Mouse (Mus musculus): ENCODE data around the gene Pomt2. TPM values are rescaled to one million over a fixed set of nuclear protein-coding genes. Genes with fewer than 3 reads are reported as not detected.
A peak's percentile ranks its signal among the peaks of the same experiment; 100 is the strongest.

Gene Pomt2
- total RNA-seq, 1 experiment from 2014 or later, result 13.2 TPM

DNA sequence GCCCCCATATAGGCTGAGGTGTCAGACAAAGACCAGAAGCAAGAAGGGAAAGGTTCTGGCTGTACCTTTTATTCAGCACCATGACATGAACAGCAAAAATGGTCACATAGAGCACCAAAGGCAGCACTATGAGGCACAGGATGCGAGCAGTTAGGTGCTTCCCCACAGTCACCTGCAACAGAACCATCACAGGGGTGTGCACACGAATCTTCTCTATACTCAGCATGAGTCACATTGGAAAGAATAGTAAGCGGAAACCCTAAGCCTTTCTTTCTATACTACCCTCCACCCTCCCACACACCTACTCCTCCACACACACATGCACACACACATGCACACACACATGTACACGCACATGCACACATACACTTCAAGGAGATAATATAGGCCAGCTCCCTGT, 17.5 kb downstream of the Pomt2 start:
- no peak for DNase-seq

GRCm38 (mm10) chr12:87127256-87127655, 20.5 kb downstream of the Pomt2 start:
- DNase-seq, result no peak

DNA sequence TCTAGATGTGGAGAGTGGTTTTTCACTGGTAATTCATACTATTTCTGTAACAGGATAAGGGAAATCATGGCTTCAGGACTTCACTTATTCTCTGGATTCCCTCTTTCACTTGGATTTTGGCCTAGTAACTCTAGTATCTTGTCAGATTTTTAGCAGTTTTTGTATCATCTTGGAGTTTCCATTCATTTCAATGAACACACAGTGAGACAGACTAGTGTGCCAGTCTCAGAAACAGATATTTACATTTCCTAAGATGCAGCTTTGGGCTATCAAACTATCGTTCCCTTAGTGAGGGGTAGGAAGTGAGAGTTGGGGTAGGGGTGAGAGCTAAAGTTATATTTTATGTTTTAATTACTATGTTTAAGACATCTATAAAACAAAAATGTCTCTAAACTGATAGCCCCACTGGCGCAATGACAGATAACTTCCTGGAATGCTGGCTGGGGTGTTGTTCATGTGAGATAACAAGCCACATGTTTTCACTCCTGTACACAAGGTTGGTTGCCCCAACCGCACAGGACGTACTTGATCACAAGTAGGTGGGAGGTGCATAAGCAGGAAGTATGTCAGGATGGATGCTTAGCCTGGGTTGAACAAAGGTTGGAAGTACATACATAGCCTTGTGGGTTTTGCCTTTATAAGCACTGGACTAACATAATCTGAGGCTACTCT, 25.7 kb downstream of the Pomt2 start:
- DNase-seq, result no peak

- no peak for DNase-seq
These were observed 40.3 kb downstream of the Pomt2 start for GRCm38 (mm10) chr12:87107357-87107977.

DNA sequence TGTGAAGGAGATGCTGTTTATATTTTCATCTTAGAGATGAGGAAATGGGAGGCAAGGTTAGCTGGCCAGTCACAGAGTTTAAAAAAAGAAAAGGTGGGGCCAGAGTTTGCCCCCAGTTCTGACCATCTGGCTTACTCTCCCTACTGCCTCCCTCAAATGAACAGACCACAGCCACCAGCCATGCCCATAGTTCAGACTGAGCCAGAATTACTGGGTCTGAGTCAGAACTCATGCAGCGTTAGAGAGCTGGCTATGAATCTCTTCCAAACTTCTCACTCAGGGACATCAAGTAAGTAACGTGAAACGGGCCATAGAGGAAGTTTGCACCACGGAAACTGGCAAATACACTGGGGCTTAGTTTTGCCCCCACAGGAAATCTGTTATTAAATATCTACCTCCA, 43.0 kb downstream of the Pomt2 start:
- no peak for DNase-seq

GRCm38 (mm10) chr12:87103471-87103870, 44.3 kb downstream of the Pomt2 start:
- DNase-seq, result no peak

- no peak for DNase-seq
These were observed 45.6 kb downstream of the Pomt2 start, which contains the start of gene Ngb for GRCm38 (mm10) chr12:87102165-87102631. Gene Ngb, minus strand, starts transcription at chr12:87102539.

DNA sequence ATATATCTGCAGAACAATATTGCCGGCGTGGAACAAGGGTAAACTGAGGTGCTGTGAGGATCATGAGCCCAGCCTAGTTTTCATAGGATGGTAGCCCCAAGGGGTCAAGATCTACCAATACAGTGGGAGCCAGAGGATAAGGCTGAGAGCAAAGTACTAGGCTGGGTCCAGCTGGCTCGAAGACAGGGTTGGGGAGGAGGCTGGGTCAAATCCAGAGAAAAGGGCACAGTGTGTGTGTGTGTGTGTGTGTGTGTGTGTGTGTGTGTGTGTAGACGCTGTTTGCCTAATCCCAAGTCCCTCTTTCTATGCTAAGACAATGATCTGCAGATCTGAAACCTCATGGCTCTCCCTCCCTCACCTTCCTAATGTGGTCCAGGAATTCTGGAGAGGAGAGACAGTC, 47.4 kb downstream of the Pomt2 start:
- no peak for DNase-seq

DNA sequence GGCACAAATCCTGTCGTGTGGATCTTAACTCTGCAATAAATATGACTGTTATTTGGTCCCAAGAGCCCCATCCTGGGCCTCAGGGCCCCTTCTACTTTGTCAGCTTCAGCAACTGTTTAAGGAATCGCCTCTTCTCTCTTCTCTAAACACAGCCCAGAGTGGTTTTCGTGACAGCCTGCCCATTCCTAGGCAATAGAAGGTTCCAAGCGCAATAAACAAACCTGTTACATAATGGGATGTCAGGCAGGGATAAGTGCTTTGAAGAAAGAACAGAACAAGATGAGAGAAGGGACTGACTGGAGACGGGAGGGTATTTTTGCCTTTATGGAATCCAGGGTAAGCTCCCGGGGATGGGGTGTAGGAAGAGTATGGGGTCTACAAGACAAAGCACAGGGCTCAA, 54.1 kb downstream of the Pomt2 start:
- DNase-seq, result no peak

DNA sequence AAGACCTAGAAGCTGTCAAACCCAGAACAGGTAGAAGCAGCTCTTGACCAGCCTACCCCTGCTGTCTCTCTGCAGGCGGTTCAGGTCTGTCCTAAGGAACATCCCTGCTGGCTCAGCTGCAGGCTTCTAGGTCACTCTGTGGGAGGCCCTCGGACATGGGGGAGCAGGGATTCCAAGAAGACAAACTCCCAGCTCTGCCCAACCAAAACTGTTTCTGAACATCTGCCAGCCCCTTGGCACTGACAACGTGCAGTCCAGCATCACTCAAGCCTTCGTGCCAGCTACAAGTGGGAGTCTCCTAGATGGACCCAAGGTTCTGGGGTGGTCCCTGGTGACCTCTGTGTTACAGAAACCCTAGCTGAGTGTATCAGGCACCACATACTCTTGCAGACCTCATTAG, 54.5 kb downstream of the Pomt2 start:
- peak; percentile 9 for DNase-seq

DNA sequence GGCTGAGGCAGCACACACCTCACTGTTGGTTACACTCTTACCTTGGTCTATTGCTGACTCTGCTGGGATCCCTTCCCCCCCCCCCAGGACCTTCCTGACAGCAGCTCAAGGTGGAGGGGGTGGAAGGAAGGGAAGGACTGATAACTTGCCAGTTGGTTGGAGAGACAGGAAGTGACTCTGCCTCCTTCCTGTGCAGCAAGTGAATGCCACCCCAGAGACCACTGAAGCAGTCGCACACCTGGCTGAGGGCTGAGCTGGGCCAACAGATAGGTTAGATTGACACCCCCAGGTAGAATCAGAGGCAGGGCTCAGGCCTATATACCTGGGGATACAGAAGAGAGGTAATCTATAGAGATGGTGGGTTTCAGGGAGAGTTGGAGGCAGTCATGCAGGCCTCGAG, 55.9 kb downstream of the Pomt2 start:
- DNase-seq, result no peak

GRCm38 (mm10) chr12:87089701-87090100, 58.1 kb downstream of the Pomt2 start:
- no peak for DNase-seq

- DNase-seq, result no peak
These were observed 58.5 kb downstream of the Pomt2 start for GRCm38 (mm10) chr12:87089255-87089654.

DNA sequence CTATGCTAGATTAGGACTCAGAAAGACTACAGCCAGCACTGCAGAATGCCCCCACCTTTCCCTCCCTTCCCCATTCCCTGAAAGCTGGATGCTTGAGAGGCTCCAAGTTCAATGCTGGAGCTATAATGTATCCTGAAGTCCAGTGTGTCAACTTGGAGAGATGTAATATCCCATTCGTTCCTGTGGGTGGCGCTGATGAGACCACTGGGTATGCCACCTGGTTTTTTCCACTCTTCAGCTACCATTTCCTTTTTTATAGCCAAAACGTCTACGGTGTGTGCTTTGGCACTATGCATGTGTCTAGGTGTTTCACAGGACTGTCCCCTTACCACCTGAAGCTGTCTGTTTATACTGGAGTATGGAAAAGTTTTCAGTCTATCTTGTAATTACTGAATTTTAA, 59.4 kb downstream of the Pomt2 start:
- peak; percentile 36 for DNase-seq

DNA sequence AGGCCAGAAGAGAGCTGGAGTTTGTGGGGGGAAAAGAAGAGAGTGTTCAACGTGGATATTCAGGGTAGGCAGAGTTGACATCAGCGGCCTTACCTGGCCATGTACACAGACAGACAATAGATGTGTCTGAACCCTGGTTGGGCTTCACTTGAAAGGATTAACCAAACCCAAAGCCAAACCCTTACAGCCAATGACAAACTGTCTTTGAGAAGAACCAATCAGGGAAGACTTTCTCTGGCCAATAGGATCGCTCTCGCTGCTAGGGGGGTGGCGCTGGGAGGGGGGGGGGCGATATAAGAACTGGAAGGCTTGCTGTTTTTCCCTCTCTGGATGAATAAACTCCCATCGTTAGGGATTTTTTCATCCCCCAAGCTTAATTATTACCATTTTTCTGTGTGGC, 60.5 kb downstream of the Pomt2 start:
- no peak for DNase-seq

DNA sequence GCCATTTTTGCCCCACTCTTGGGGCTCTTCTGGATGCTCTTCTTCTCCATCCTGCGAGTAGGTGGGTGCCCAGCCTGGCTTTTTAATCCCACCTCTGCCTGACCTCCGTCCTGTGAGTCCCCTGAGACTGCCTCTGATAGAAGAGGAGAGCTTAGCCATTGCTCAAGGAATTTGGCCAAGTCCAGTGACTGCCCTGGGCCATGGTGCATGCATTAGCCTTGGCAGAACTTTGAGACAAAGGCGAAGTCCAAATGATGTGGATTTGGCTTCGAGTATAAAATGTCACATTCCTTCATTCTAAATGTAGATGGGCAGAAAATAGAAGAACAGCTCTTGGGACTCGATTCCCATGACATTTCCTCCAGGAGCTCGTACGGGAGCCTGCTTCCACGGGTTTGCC, 65.0 kb downstream of the Pomt2 start:
- DNase-seq, result no peak

DNA sequence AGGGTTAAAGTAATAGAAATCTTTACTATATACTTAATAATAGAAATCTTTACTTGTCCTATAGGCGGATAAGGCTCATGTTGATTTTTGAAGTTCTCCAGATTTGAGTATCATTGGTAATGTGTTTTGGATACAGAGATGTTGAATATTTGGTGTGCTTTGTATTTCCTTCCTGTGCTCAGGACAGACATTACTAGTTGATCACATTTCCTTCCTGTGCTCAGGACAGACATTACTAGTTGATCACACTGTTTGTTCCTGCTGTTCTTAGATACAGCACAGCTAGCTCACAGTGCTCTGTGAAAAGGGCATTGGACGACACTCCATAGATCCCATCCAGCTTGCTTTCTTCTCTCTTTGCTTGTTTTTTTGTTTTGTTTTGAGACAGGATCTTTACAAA, 71.2 kb downstream of the Pomt2 start:
- no peak for DNase-seq

GRCm38 (mm10) chr12:87070520-87070919, 77.2 kb downstream of the Pomt2 start:
- no peak for DNase-seq

- no peak for DNase-seq
These were observed 81.3 kb downstream of the Pomt2 start for GRCm38 (mm10) chr12:87066429-87066828.

GRCm38 (mm10) chr12:87065446-87065845, 82.3 kb downstream of the Pomt2 start:
- no peak for DNase-seq

GRCm38 (mm10) chr12:87057066-87057465, 90.7 kb downstream of the Pomt2 start:
- peak; percentile 52 for DNase-seq
